Mouse (Mus musculus): ENCODE measurements around the gene Fndc9.

DNA sequence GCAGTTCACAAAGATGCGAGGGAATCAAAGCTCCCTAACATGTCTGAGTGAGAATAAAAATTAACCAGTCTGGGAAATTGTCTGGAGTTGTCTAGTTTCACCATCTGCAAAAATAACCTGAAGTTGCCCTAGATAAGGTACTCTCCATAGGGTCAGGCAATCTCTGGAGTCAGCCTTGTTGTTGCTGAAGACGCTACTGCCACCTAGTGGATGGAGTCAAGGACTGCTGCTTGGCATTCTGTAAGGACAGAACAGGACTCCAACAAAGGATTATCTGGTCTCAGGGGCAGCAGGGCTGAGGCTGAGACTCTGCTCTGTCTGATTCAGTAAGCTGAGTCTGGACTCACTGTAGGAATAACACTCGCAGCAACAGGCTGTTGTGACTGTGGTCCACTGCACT lies 20.0 kb upstream of the Fndc9 start:
- no peak for TF ChIP-seq POLR2A (IDR thresholded peaks at IDR 0.05; ENCODE audit: insufficient read depth, low read depth, low read length)
- TF ChIP-seq CTCF (IDR thresholded peaks at IDR 0.05; ENCODE audit: insufficient read depth, low read depth, low read length), result 0 out of 2 replicates have a peak, but pooled peaks have one; percentile 26
